Mouse (Mus musculus): ENCODE data around the gene Olfr116.

Olfr116 gene

GRCm38 (mm10) chr17:37627009-37627408 is at the start of gene Olfr116, which contains the start of gene Olfr115:
Gene Olfr116 (minus strand): TSS chr17:37627199.
Gene Olfr115 (minus strand): TSS chr17:37627109.
- no peak for DNase-seq

GRCm38 (mm10) chr17:37666688-37667087 is 39.7 kb upstream of the Olfr116 start, which contains the start of gene Olfr118:
Gene Olfr118 (plus strand): TSS chr17:37666988.
- no peak for DNase-seq

- no peak for DNase-seq
Observed at GRCm38 (mm10) chr17:37663682-37664081, 36.7 kb upstream of the Olfr116 start, which contains the start of gene Olfr117. Gene Olfr117 (minus strand): TSS chr17:37663782.

GRCm38 (mm10) chr17:37592643-37593042 is 34.4 kb downstream of the Olfr116 start, which contains the start of gene Olfr114:
Gene Olfr114 (minus strand): TSS chr17:37592743.
- no peak for DNase-seq

- no peak for DNase-seq
Observed at GRCm38 (mm10) chr17:37577563-37577962, 49.4 kb downstream of the Olfr116 start, which contains the start of gene Olfr113. Gene Olfr113 (minus strand): TSS chr17:37577663.
